Mouse (Mus musculus): ENCODE data around the gene Otulin. TPM values are rescaled to one million over a fixed set of nuclear protein-coding genes. Genes with fewer than 3 reads are reported as not detected.

Gene Otulin
- polyA plus RNA-seq, 1 experiment from 2014 or later, result 30.1 TPM

- Histone ChIP-seq H3K4me2 (replicated peaks; ENCODE audit: low read depth, low read length) (no peak overlapping the region), H3K27me3 (ENCODE audit: insufficient read depth, low read length) (no peaks in the 10 kb centered on the region), H3K4me1 (ENCODE audit: insufficient read depth, low read length) (peaks cover 3% of the 10 kb centered on the region; the same call in 1 of the 2 replicates), H3K27ac (ENCODE audit: low read length) (no peak overlapping the region), H3K36me3 (ENCODE audit: insufficient read depth, low read length) (no peaks in the 10 kb centered on the region), H3K9me3 (ENCODE audit: low read length) (no peaks in the 10 kb centered on the region), H3K4me3 (ENCODE audit: low read length) (no peak overlapping the region), H3K9ac (replicated peaks; ENCODE audit: low read length) (no peak overlapping the region)
- ATAC-seq (ENCODE audit: low FRiP score, low TSS enrichment), result no peak; the same call in 1 of the 2 replicates
- 71% methylated on average over 12 of the region's 12 CpGs for WGBS
Measured at GRCm38 (mm10) chr15:27669931-27670411, 39.5 kb upstream of the Otulin start.

- H3K9ac ChIP-seq (replicated peaks; ENCODE audit: low read length), result no peak overlapping the region
- H3K27ac ChIP-seq (ENCODE audit: low read length), result no peak overlapping the region
- 64% methylated on average over 4 of the region's 4 CpGs for WGBS
- H3K4me2 ChIP-seq (replicated peaks; ENCODE audit: low read depth, low read length), result no peak overlapping the region
- no peaks in the 10 kb centered on the region for H3K9me3 ChIP-seq (ENCODE audit: low read length)
- no peaks in the 10 kb centered on the region for H3K36me3 ChIP-seq (ENCODE audit: insufficient read depth, low read length)
- H3K4me1 ChIP-seq (ENCODE audit: insufficient read depth, low read length), result peaks cover 3% of the 10 kb centered on the region; the same call in 1 of the 2 replicates
- no peak for ATAC-seq (ENCODE audit: low FRiP score, low TSS enrichment)
- H3K27me3 ChIP-seq (ENCODE audit: insufficient read depth, low read length), result no peaks in the 10 kb centered on the region
- no peak overlapping the region for H3K4me3 ChIP-seq (ENCODE audit: low read length)
Measured at GRCm38 (mm10) chr15:27669276-27669675, 38.8 kb upstream of the Otulin start.

- Histone ChIP-seq H3K9me3 (ENCODE audit: low read length) (no peaks in the 10 kb centered on the region), H3K27ac (ENCODE audit: low read length) (no peak overlapping the region), H3K4me3 (ENCODE audit: low read length) (no peak overlapping the region), H3K4me1 (ENCODE audit: insufficient read depth, low read length) (peaks cover 3% of the 10 kb centered on the region; the same call in 1 of the 2 replicates), H3K36me3 (ENCODE audit: insufficient read depth, low read length) (0 out of 2 replicates have a peak, but pooled peaks cover 6% of the 10 kb centered on the region), H3K4me2 (replicated peaks; ENCODE audit: low read depth, low read length) (no peak overlapping the region), H3K9ac (replicated peaks; ENCODE audit: low read length) (no peak overlapping the region), H3K27me3 (ENCODE audit: insufficient read depth, low read length) (no peaks in the 10 kb centered on the region)
- no peak for ATAC-seq (ENCODE audit: low FRiP score, low TSS enrichment)
- 95% methylated on average over 7 of the region's 7 CpGs for WGBS
Measured at GRCm38 (mm10) chr15:27668557-27668956, 38.1 kb upstream of the Otulin start.

- no peak overlapping the region for H3K27ac ChIP-seq (ENCODE audit: low read length)
- no peaks in the 10 kb centered on the region for H3K9me3 ChIP-seq (ENCODE audit: low read length)
- 88% methylated on average over 9 of the region's 9 CpGs for WGBS
- no peak overlapping the region for H3K9ac ChIP-seq (replicated peaks; ENCODE audit: low read length)
- H3K4me2 ChIP-seq (replicated peaks; ENCODE audit: low read depth, low read length), result no peak overlapping the region
- H3K4me3 ChIP-seq (ENCODE audit: low read length), result no peak overlapping the region
- H3K4me1 ChIP-seq (ENCODE audit: insufficient read depth, low read length), result peaks cover 3% of the 10 kb centered on the region; the same call in 1 of the 2 replicates
- no peak for ATAC-seq (ENCODE audit: low FRiP score, low TSS enrichment)
- H3K27me3 ChIP-seq (ENCODE audit: insufficient read depth, low read length), result no peaks in the 10 kb centered on the region
- H3K36me3 ChIP-seq (ENCODE audit: insufficient read depth, low read length), result 0 out of 2 replicates have a peak, but pooled peaks cover 6% of the 10 kb centered on the region
Measured at GRCm38 (mm10) chr15:27668001-27668461, 37.5 kb upstream of the Otulin start.

GRCm38 (mm10) chr15:27666911-27667539, 36.5 kb upstream of the Otulin start:
- no peak overlapping the region for H3K4me3 ChIP-seq (ENCODE audit: low read length)
- H3K27ac ChIP-seq (ENCODE audit: low read length), result no peak overlapping the region
- peaks cover 3% of the 10 kb centered on the region; the same call in 1 of the 2 replicates for H3K4me1 ChIP-seq (ENCODE audit: insufficient read depth, low read length)
- no peaks in the 10 kb centered on the region for H3K27me3 ChIP-seq (ENCODE audit: insufficient read depth, low read length)
- WGBS, result 65% methylated on average over 9 of the region's 9 CpGs
- no peak overlapping the region for H3K4me2 ChIP-seq (replicated peaks; ENCODE audit: low read depth, low read length)
- H3K36me3 ChIP-seq (ENCODE audit: insufficient read depth, low read length), result 0 out of 2 replicates have a peak, but pooled peaks cover 6% of the 10 kb centered on the region
- H3K9me3 ChIP-seq (ENCODE audit: low read length), result no peaks in the 10 kb centered on the region
- no peak for ATAC-seq (ENCODE audit: low FRiP score, low TSS enrichment)
- no peak overlapping the region for H3K9ac ChIP-seq (replicated peaks; ENCODE audit: low read length)

GRCm38 (mm10) chr15:27665392-27665911, 35.0 kb upstream of the Otulin start:
- no peaks in the 10 kb centered on the region; the same call in 1 of the 2 replicates for H3K4me1 ChIP-seq (ENCODE audit: insufficient read depth, low read length)
- H3K9ac ChIP-seq (replicated peaks; ENCODE audit: low read length), result no peak overlapping the region; the same call in 1 of the 2 replicates
- H3K27ac ChIP-seq (ENCODE audit: low read length), result no peak overlapping the region
- H3K4me3 ChIP-seq (ENCODE audit: low read length), result no peak overlapping the region
- 48% methylated on average over 21 of the region's 21 CpGs for WGBS
- H3K9me3 ChIP-seq (ENCODE audit: low read length), result no peaks in the 10 kb centered on the region
- H3K27me3 ChIP-seq (ENCODE audit: insufficient read depth, low read length), result no peaks in the 10 kb centered on the region
- ATAC-seq (ENCODE audit: low FRiP score, low TSS enrichment), result 0 out of 2 replicates have a peak, but pooled peaks have one; percentile 49
- H3K36me3 ChIP-seq (ENCODE audit: insufficient read depth, low read length), result 0 out of 2 replicates have a peak, but pooled peaks cover 6% of the 10 kb centered on the region
- H3K4me2 ChIP-seq (replicated peaks; ENCODE audit: low read depth, low read length), result peak overlapping the region; percentile 25; the same call in 1 of the 2 replicates

GRCm38 (mm10) chr15:27664126-27664525, 33.6 kb upstream of the Otulin start:
- Histone ChIP-seq H3K9me3 (ENCODE audit: low read length) (no peaks in the 10 kb centered on the region), H3K27me3 (ENCODE audit: insufficient read depth, low read length) (no peaks in the 10 kb centered on the region), H3K36me3 (ENCODE audit: insufficient read depth, low read length) (0 out of 2 replicates have a peak, but pooled peaks cover 6% of the 10 kb centered on the region), H3K9ac (replicated peaks; ENCODE audit: low read length) (no peak overlapping the region), H3K27ac (ENCODE audit: low read length) (no peak overlapping the region), H3K4me2 (replicated peaks; ENCODE audit: low read depth, low read length) (no peak overlapping the region), H3K4me1 (ENCODE audit: insufficient read depth, low read length) (no peaks in the 10 kb centered on the region; the same call in 1 of the 2 replicates), H3K4me3 (ENCODE audit: low read length) (no peak overlapping the region)
- 89% methylated on average over 9 of the region's 9 CpGs for WGBS
- ATAC-seq (ENCODE audit: low FRiP score, low TSS enrichment), result no peak

- WGBS, result 76% methylated on average over 1 of the region's 1 CpGs
- Histone ChIP-seq H3K27ac (ENCODE audit: low read length) (no peak overlapping the region), H3K9ac (replicated peaks; ENCODE audit: low read length) (no peak overlapping the region), H3K4me2 (replicated peaks; ENCODE audit: low read depth, low read length) (no peak overlapping the region), H3K36me3 (ENCODE audit: insufficient read depth, low read length) (peaks cover 12% of the 10 kb centered on the region; the same call in 1 of the 2 replicates), H3K4me1 (ENCODE audit: insufficient read depth, low read length) (no peaks in the 10 kb centered on the region; the same call in 1 of the 2 replicates), H3K4me3 (ENCODE audit: low read length) (no peak overlapping the region), H3K27me3 (ENCODE audit: insufficient read depth, low read length) (no peaks in the 10 kb centered on the region), H3K9me3 (ENCODE audit: low read length) (no peaks in the 10 kb centered on the region)
- no peak for ATAC-seq (ENCODE audit: low FRiP score, low TSS enrichment)
Measured at GRCm38 (mm10) chr15:27662699-27663098, 32.2 kb upstream of the Otulin start.

- Histone ChIP-seq H3K9me3 (ENCODE audit: low read length) (no peaks in the 10 kb centered on the region), H3K4me2 (replicated peaks; ENCODE audit: low read depth, low read length) (no peak overlapping the region), H3K36me3 (ENCODE audit: insufficient read depth, low read length) (peaks cover 12% of the 10 kb centered on the region; the same call in 1 of the 2 replicates), H3K4me1 (ENCODE audit: insufficient read depth, low read length) (no peaks in the 10 kb centered on the region; the same call in 1 of the 2 replicates), H3K4me3 (ENCODE audit: low read length) (no peak overlapping the region), H3K27me3 (ENCODE audit: insufficient read depth, low read length) (no peaks in the 10 kb centered on the region), H3K27ac (ENCODE audit: low read length) (no peak overlapping the region), H3K9ac (replicated peaks; ENCODE audit: low read length) (no peak overlapping the region)
- no peak for ATAC-seq (ENCODE audit: low FRiP score, low TSS enrichment)
- 92% methylated on average over 6 of the region's 6 CpGs for WGBS
Measured at GRCm38 (mm10) chr15:27661696-27662095, 31.2 kb upstream of the Otulin start.

Data from kidney, embryonic 16.5 days (tissue).